Mouse (Mus musculus): Measurements from ENCODE around the gene Adam17.

Gene Adam17

DNA sequence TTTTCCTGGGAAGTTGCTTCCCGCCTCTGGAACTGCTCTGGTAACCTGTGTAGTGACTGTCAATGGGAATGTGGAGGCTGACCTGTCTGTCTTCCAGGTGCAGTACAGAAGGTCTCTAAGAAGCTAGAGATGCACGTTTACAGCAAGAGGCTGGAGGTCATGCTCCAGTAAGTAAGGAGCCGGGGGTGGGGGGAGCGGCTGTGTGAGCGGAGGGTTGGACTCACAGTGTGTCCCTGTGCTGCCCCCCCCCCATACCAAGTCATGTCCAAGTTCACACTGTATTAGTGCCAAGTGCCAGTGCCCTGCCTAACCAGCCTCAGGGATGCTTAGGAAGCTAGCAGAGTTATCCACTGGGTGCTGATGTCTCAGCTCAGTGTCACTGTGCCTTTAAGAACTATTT is 61.2 kb downstream of the Adam17 start:
- DNase-seq (ENCODE audit: low read depth, low spot score): no peak

DNA sequence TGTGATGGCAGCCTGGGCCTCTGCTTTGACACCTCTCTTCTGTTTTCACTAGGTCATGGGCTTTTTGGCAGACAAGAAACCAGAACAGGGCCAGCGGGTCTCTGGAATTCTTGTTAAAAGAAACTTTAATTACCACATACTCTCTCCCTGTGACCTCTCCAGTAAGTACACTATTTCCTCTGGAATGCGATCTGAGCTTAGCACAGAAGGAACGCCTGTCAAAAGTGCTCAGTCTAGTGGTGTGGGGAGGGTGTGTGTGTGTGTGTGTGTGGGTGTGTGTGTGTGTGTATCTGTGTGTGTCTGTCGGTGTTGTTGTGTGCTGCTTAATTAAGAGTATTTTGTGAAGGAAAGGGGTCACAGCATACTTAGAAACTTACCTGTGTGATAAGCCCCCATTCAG is 66.7 kb downstream of the Adam17 start:
- DNase-seq (ENCODE audit: low read depth, low spot score): peak; percentile 30

DNA sequence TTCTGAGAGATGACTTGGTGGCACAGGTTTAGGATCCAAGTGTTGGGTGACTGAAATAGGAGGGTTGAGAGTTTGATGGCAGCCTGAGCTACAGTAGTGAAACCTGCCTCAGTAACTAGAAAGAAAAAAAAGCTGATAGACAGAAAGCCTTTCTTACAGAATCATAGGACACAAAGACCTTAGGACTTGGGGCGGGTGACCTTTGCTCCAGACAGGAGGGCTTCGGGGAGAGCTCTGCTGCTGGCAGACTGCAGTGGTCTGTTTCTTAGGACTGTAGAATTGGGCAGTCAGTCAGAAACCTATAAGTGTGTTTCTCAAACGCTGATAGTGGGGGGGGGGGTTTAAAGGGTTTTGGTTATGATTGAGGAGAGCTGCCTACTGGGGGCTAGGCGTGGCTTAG is 67.7 kb downstream of the Adam17 start:
- no peak for DNase-seq (ENCODE audit: low read depth, low spot score)

DNA sequence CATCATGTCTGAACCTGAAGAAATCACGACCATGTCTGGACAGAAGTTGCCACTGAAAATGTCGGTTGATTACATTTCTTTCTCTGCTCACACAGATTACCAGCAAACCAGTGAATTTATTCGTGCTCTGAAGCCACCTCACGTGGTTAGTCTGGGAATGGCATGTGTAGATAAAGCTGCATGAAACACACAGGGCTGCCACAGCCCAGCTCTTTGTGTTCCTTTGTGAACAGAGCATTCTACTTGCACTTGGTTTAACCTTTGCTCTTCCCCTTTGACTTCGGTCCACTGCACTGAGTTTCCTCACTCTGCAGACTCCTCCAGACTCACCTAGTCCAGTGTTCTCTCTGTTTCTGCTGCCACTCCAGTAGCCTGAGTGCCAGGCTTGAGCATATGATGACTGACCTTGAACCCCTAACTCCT is 71.1 kb downstream of the Adam17 start:
- peak; percentile 31 for DNase-seq (ENCODE audit: low read depth, low spot score)

DNA sequence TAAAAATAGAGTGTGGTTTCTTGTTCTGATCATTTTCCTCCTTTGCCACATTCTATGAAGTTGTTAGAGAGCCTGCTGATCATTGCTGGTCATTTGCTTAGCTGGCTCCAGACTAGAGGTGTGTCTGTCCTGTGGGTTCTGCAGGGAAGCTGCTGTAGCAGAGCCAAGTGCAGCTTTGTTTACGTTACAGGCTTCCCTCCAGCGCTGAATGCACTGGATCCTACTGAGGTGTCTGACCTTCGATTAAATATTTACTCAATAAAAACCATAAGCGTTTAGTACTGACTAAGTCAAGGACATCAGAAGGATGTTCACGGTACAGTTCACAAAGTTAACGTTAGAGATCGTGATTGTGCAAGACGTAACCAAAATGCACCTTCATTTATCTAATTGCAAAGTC is 71.5 kb downstream of the Adam17 start:
- no peak for DNase-seq (ENCODE audit: low read depth, low spot score)

DNA sequence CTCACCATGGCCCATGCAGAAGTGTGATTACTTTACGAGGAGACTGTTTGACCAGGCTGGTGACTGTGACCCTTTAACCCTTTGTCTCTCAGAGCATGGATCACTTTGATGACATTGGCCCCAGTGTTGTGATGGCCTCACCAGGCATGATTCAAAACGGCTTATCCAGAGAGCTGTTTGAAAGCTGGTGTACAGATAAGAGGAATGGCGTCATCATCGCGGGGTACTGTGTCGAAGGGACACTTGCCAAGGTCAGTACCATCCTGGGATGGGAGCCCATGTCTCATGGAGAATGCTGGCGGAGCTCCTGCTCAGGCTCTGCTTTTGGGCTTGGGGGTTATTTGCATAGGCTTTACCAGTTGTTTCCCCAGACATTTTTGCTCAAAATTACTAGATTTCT is 72.1 kb downstream of the Adam17 start:
- no peak for DNase-seq (ENCODE audit: low read depth, low spot score)

DNA sequence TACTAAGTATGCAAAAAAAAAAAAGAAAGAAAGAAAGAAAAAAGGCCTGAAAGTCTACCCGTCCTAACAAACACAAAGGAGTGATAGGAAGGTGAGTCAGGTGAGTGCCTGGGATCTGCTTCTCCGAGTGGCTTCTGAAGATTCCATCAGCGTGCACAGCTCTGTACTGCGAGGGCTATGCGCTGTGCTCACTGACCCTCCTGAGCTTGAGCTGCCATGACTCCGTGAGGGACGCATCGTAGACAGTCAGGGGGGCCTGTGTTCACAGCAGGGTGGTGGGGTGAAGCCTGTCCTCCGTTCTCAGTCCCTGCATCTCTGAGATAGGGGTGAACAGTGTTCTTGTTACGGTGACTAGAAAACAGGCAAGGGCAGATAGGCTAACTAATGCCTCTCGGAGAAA is 74.6 kb downstream of the Adam17 start:
- no peak for DNase-seq (ENCODE audit: low read depth, low spot score)

DNA sequence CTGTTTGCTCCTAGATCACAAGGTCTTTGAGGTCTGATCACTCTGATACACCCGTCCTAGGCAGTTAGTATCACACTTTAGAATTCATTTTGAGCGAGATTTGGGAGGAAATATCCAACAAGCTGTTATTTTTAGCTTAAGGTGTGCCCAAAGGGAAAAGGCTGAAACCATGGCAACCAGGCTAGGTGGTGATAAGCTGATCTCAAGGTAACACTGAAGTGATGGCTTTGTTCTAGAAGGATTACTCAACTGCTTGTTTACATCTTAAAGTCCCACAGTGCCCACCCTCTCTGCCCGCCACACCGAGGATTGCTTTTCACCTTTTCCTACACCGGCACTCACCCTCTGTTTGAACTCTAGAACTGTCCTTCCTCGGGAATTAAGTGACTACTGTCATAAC is 83.8 kb downstream of the Adam17 start:
- DNase-seq (ENCODE audit: low read depth, low spot score): peak; percentile 35

DNA sequence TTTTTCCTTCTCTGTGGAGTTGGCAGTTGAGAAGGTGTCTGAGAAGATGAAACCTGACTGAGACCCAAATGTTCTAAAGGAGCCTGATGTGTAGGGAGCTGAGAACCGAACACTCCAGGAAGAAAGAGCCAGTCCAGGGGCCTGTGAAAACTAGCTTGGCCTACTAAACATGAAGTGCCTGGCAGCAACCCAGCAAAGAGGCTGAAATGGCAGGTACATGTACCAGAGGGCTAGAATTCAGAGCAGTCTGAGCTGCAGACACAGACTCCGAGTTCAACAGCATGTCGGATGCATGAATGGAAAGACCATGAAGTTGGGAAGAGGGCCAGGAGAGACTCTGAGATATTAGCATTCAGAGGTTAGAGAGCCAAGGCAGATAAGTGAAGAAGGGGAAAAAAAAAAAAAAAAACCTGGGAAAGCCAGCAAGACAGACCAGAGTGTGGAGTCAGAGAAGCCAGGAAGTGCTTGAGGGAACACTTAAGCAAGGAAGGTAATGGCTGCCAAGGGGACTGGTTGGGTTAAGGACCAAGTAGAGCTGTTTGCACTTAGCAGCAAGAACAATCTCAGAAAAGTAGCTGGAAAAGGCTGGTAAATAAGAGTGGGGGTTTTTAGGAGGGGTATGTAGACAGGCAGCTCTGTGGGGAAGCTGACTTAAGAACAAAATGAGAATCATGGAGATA is 84.6 kb downstream of the Adam17 start:
- no peak for DNase-seq (ENCODE audit: low read depth, low spot score)

DNA sequence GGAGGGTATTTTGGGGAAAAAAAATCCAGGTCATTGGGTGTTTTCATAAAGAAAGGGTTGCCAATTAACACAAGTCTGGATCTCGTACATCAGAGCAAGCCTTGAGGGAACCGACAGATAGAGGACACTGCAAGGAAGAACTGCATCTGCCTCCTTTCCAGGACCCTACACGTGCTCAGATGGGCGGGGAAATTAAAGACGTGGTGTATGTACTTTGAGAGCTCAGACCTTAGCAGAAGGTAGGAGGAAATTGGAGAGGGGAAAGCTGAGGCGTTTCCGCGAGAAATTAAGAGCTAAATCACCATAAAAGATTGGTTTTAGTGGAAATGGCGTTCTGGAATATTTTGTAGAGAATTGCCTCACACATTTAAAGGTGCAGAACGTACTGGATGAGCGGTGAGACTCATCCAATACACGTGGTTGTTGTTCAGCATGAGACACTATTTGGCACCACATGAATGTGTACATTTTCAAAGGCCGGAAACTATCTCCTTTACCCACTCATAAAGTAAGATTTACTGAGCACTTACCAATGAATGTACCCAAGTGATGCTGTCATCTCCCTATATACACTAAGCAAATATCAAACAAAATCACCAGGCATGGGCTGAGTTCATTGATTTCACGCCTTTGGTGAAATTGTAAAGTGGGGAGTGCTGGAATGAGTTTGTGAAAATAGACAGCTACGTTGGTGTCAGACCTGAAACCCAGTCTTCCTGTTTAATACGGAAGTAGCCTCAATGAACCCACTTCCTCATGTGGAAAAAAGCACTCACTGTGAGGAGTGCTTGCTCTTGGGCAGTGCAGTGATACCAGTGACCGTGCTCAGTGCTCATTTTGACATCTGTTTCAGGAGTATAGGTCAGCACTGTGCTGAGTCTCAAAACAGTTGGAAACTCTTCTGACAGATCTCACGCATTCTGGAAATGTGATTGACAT is 86.5 kb downstream of the Adam17 start:
- peak; percentile 46 for DNase-seq (ENCODE audit: low read depth, low spot score)

DNA sequence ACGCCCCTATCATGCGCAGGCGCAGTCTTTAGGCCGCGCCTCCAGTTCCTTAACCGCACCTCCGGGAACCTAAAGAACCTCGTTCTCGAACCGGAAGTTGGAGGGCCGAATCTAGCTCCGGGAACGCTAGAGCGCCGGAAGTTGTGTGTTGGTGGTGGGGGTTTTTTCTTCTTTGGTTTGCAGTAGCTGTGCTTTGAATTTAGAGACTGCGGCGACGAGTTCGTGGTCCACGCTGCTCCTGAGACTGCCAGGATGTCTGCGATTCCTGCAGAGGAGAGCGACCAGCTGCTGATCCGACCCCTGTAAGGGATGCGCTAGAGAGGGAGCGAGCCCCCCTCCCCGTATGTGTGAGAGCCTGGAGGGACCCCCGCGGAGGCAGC is 87.2 kb downstream of the Adam17 start, which contains the start of gene Itgb1bp1:
Gene Itgb1bp1, minus strand, starts transcription at position 42 of the 380 bp plus-strand sequence.
- peak; percentile 99 for DNase-seq (ENCODE audit: low read depth, low spot score)

DNA sequence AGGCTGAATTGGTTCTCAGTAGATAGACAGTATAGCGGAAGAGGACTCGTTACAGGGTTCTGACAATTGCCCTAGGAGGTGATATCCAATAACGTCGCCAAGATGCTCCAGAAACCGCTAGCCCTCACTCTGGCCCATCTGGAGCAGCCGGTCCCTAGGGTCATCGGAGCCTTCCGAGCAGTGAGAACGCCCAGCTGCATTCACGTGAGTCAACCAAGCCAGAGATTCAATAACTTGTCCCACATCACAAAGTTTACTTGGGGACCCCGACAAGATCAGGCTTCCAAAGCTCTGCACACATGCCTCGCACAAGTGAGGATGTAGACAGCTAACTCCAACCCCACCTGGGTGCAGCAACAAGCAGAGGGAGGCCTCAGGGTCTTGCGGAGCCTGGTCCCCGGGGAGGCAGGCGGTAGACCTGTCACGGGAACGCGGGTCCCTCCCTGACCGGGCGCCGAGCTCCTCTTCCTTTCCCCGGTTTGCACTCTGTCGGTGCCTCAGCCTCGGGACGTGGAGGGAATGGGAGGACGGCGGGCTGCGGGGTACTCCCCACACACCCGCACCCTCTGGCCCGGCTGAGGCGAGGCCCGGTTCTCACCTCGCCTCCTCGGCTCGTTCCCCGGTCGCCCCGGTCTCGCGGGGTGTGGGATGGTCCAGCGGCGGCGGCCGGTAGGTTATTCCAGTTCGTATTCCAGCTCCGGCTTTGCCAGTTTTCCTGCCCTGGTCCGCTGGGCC is 87.8 kb downstream of the Adam17 start:
- DNase-seq (ENCODE audit: low read depth, low spot score): no peak

DNA sequence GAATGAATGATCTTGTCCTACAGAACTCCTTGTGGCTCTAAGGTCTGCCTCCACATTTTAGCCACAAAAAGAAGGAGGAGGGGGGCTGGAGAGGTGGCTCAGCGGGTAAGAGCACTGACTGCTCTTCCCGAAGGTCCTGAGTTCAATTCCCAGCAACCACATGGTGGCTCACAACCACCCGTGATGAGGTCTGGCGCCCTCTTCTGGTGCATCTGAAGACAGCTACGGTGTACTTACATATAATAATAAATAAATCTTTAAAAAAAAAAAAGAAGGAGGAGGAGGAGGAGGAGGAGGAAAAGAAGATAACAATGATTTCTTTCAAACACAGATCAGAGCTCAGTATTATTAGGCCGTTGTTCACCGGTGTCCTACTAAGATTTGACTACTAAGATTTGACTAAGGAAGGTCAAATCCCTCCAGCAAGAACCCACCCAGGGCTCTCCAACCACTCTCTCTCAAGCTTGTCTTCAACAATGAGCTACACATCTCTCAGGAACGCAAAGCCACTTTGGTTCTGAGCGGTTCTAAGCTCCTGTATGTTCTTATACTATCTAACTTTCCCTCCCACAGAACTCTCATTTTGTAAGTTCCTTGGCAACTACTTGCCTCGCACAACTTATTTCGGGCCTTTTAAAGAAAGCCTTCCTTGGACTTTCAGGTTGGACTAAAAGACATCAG is 88.5 kb downstream of the Adam17 start, which contains the start of gene Cpsf3:
Gene Cpsf3, plus strand, starts transcription at position 631 of the 681 bp plus-strand sequence.
- DNase-seq (ENCODE audit: low read depth, low spot score): no peak

DNA sequence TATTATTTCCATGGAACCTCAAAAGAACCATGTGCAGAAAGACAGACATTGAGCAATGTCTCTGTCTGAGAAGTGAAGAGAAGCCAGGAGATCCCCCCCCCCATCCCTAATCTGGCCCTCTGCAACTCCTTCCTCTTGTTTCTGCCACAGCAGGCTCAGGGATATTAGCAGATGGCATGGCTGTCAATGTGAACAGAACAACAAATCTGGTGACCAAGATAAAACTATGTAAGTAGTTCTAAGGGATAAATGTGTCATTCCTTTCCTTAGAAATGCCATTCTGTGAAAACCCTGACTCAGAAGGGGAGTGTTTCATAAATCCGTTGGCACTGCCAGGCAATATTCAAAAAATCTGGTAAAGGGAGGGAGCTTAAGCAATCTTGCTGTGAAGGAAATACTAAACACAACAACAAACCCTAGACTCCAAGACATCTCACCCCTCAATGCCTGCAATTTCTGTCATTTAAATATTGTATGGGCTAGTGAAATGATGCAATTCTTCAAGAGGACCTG is 96.0 kb downstream of the Adam17 start:
- DNase-seq (ENCODE audit: low read depth, low spot score): no peak

DNA sequence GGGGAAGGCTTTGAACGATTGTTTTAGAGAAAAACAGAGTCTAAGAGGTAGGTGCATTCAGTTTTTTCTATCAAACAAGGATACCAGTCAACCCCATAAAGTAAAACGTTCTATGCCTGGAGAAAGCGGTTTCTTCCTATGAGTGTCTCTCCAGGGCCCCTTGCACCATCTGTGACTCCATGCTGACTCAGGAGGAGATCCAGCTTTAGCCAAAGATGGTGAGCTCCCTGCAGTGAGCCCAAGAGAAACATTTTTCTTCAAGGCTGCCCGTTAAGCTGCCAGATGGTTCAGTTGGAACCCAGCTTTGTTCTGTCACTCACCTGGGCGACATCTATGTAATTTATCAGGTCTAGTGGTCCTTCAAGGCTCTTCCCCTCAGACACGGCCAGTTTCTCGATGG is 99.0 kb downstream of the Adam17 start:
- no peak for DNase-seq (ENCODE audit: low read depth, low spot score)

Measured in R1 (cell line).